Mouse (Mus musculus) CH12F3 (cell line): ENCODE measurements around the gene Supt5.
"Not testable (repeated sequence)": the region's sequence is repeated elsewhere in the genome, so short reads cannot be mapped to it uniquely, and the experiment has no call there.

Source experiments
- in situ Hi-C: fragments of 300-500 bp; cut with MboI; formaldehyde crosslinking; loops from 2 replicates; pipeline ENCODE4 v1.14.3; 2020; ENCODE audit warnings: low sequenced_read_pairs

The Supt5 gene

GRCm38 (mm10) chr7:28338108-28338998 lies at the start of gene Supt5:
TSS of gene Supt5 (minus strand) at chr7:28338746.
- in situ Hi-C loops: no loop called here

DNA sequence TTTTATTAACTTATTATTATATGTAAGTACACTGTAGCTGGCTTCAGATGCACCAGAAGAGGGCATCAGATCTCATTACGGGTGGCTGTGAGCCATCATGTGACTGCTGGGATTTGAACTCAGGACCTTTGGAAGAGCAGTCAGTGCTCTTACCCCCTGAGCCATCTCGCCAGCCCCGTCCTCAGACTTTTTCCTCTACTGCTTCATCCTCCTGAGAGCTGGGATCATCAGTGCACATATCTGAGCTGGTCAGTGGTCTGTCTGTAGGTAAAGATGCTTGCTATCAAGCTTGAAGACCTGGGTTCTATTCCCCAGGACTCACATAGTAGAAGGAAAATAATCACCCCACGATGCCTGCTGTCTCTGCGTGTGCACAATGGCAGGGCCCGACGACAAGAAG lies 48.8 kb upstream of the Supt5 start:
- in situ Hi-C loops: not testable (repeated sequence)

- in situ Hi-C loops: not testable (repeated sequence)
These were observed 48.3 kb upstream of the Supt5 start for GRCm38 (mm10) chr7:28386877-28387276.

DNA sequence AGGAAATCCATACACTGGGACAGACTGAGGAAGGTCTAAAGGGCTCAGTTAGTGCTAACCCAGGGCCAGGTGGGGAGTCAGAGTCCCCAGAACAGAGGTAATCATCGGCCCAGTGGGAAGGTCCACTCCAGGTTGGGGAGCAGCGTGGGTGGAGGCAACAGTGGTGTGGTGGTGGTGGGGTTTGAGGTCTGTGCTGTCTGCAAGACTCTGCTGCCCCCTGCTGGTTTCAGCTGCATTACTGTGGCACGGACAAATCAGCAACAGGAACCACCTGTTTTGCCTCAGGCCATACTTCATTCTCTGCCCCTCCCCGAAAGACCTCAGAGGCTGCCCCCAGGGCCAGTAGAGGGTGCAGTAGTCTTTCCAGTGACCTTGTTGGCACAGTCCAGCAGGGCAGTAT lies 47.9 kb upstream of the Supt5 start:
- in situ Hi-C loops: no loop called here

- in situ Hi-C loops: no loop called here
These were observed 47.5 kb upstream of the Supt5 start for GRCm38 (mm10) chr7:28386007-28386406.

GRCm38 (mm10) chr7:28385196-28385595 lies 46.6 kb upstream of the Supt5 start:
- in situ Hi-C loops: no loop called here

DNA sequence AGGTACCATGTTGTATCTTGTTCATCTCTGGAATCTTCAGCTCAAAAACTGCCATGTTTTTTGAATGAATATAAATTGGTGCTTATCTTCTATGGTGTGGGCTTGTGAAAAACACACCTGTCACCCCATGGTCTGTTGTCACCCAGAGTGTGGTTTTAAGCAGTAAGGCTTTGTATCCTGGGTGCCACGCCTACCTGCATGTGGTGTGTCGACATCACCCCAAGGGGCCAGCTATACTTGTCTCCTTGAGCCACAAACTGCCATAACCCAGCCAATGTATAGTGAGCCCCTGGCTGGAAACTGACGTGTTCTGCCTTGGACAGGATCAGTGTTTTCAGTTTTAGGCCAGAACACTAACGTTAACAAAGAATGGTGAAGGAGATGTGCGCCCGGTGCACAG lies 45.6 kb upstream of the Supt5 start:
- in situ Hi-C loops: no loop called here

DNA sequence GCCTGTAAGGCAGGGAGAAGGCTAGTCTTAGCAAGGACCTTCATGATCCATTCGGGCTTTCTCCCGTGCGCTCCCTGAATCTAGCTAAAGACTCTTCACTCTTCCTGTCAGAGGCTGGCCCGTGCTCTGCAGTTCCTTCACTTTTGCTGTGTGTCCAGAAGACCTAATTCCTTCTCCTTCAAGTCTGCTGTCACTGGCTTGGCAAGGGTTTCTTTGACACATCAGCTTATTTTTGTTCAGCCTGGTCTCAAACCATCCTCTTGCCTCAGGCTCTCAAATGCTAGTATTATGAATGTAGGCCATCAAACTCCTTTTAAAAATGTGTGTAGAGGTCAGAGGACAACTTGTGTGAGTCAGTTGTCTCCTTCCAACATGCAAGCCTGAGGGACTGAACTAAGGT lies 45.1 kb upstream of the Supt5 start:
- in situ Hi-C loops: no loop called here

DNA sequence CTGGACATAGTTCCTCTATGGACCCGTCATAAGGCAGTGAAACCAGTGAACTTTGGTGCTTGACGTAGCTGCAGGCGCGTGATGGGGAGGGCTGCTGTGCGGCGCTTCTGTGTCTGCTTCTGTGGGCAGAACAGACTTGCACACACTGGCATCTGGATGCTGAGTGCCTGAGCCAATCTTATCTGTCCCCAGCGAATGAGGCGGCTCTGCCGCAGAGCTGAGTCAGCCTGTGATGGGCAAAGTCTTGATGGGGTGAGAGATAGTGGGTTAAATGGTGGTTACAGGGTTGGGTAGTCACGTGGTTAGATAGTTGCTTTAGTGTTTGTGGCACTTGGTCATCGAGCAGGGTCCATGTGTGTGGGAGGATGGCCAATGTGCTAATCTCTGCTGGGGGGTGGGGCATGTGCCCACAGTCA lies 44.4 kb upstream of the Supt5 start:
- in situ Hi-C loops: no loop called here

DNA sequence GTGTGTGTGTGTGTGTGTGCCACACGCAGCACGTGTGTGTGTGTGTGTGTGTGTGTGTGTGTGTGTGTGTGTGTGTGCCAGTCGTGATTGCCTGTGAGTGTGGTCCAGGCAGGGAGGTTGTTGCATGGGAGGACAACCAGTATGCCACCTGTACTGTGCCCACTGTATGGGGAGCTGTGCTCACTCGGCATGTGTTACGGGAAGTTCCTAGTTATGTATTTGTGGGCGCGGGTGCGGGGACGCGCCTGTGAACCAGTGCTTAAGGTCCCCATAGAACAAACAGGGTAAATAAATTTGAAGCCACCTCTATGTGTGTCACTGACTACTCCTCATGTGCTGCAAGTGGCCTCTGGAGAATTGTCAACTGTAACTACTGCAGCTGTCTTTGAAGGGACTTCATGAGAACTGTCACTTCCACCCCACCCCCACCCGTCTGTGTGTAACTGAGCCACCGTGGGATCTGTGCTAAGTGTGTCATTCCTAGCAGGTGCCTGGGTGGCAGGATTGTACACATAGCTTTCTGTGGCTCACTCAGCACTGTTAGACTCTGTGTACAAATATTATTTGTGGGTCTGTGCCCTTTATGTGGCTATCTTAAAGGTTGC lies 43.9 kb upstream of the Supt5 start:
- in situ Hi-C loops: no loop called here

DNA sequence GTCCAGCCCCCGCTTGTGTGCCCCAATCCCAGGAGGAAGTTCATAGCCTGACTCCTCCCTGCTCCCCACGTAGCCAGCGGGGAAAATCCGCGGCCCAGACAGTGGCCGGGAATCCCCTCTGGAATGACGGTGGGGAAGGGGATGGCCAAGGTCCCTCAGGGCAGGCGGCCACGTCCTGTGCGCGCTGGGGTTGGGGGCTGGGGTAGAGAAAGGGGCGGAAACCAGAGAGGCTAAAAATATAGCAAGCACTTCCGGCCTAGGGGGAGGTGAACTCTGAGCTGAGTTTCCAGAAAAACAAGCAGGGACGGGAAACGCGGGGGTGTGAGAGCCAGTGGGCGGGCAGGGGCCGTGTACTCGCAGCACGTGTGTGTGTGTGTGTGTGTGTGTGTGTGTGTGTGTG lies 43.4 kb upstream of the Supt5 start:
- in situ Hi-C loops: no loop called here

GRCm38 (mm10) chr7:28381017-28381790 lies 42.7 kb upstream of the Supt5 start:
- in situ Hi-C loops: no loop called here

DNA sequence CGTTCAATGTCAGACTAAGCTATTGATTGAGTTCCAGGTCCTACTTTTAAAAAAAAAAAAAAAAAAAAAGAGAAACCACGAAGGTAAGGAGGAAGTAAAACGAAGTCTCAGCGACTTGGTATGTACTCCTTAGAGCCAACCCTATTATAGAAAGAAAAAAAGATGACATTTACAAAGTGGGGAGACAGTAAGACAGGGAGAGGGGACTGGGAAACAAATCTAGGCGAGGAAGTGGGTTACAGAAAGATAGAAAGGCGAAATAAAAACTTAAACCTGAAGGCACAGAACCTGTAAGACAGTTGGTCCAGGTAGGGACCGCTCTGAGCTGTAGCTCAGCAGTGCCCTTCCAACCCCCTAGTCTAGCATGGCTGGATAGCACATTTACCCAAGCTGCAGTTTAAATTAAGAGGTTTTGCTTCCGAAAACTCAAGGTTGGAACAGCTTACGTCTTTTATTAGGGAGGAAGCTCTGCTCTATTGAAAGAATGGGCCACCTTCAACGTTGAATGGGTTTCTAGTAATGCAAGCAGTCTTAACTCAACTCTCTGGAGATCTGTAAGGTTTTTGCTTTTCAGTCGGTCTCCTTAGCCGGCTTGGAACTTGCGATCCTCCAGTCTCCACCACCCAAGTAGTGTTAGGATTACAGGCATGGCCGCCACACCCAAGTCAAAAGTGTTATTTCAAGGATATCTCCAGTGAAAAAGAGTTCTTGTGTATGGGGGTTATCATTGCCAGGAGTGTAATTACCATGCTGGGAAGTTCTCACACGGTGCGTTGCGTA lies 41.9 kb upstream of the Supt5 start, which contains the start of gene Zfp36:
Zfp36 (minus strand) TSS at position 17 of the 780 bp plus-strand sequence.
- in situ Hi-C loops: no loop called here

GRCm38 (mm10) chr7:28378769-28379651 lies 40.5 kb upstream of the Supt5 start:
- in situ Hi-C loops: no loop called here

GRCm38 (mm10) chr7:28378066-28378690 lies 39.6 kb upstream of the Supt5 start:
- in situ Hi-C loops: no loop called here

DNA sequence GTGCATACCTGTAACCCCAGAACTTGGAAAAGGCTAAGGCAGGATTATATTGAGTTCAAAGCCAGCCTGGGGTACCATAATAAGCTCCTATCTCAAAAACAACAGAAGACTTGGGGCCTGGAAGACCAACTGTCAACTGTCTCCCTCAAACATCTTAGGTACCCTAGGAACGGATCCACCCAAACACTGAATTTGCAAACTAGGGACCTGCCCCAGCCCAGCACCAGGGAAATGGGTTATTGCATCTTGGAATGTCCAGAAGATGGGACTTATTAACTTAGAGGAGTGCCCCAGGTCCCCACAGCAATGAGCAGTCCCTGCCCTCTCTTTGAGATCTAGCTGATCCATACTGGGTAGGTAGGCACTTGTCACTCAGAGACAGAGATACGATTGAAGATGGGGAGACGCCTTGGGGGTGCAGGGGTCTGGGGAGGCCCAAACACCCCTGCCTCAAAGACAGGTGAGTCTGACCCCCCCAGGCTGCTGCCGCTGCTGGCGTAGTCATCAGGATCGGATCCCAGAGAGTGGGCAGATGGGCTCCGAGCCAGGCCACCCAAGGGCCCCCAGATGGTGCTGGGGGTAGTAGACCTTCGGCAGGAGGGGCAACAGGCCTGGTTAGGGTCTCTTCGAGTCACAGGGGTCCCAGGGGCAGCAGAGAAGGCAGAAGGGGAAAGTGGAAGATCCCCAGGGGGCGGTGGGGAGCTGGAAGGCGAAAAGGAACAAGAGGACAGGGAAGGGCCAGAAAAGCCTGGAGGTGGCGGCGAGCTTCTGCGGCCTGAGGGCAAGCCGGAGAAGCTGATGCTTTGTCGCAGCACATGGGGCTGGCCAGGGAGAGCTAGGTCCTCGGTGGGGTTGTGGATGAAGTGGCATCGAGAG lies 38.9 kb upstream of the Supt5 start:
- in situ Hi-C loops: no loop called here

- in situ Hi-C loops: no loop called here
These were observed 37.6 kb upstream of the Supt5 start for GRCm38 (mm10) chr7:28376011-28376771.
